Mouse (Mus musculus) adrenal gland, postnatal 4 days (tissue): Measurements from ENCODE around the gene Slc6a4. TPM values are rescaled to one million over a fixed set of nuclear protein-coding genes. Genes with fewer than 3 reads are reported as not detected.
A peak's percentile ranks its signal among the peaks of the same experiment; 100 is the strongest.

ENCODE experiments used
- microRNA-seq: library from miRNA; unstranded; fragments of <30 nt; microRNA quantifications from one replicate; pipeline ENCODE4 v1.2.0, GENCODE M21; 2021
- total RNA-seq, 2 experiments: library from RNA; stranded (reverse); gene quantifications; 2 replicates each; pipeline ENCODE4 v1.2.3; 2021

The Slc6a4 gene
- total RNA-seq, 2 experiments from 2014 or later: 20.2 to 22.8 TPM

Small RNAs within 50 kb of the gene (microRNA-seq; reads per million reads assigned to microRNA genes)
- gene Mir423: 3,764 reads per million, percentile 88 among the genes with 10 or more reads in this experiment

Other genes starting within 250 kb of the Slc6a4 start
- gene Gosr1, start 235.0 kb upstream of the Slc6a4 start, total RNA-seq: 10 to 100 TPM; 72.3 to 77.9 TPM
- 10 to 100 TPM; 62.9 to 69.5 TPM for gene Cpd, start 151.6 kb upstream of the Slc6a4 start, total RNA-seq
- 1 to 10 TPM; 1.2 to 1.5 TPM for gene Tmigd1, start 96.4 kb upstream of the Slc6a4 start, total RNA-seq
- gene Blmh, start 73.8 kb upstream of the Slc6a4 start, total RNA-seq: 10 to 100 TPM; 82.3 to 93.3 TPM
- 10 to 100 TPM; 23.9 to 29.7 TPM for gene Nsrp1, start 79.8 kb downstream of the Slc6a4 start, total RNA-seq
- gene Efcab5, start 190.4 kb downstream of the Slc6a4 start, total RNA-seq: under 1 TPM; 0.20 to 0.48 TPM
- 10 to 100 TPM; 21.8 to 22.1 TPM for gene Ssh2, start 217.7 kb downstream of the Slc6a4 start, total RNA-seq